Mouse (Mus musculus) liver, adult 2 months (tissue): ENCODE measurements around the gene Fhl3.

Source experiments
- CTCF ChIP-seq: fragments of 200-500 bp; IDR thresholded peaks from 2 replicates; pipeline ENCODE4 v1.5.1; 2011; ENCODE audit warnings: low read depth, low read length, control low read depth
- POLR2A ChIP-seq: fragments of 200-500 bp; IDR thresholded peaks from 2 replicates; pipeline ENCODE4 v1.6.1; 2011; ENCODE audit warnings: low read length, control low read depth; ENCODE audit not compliant: insufficient read depth; ENCODE audit errors: extremely low read depth

GRCm38 (mm10) chr4:124710776-124711291 lies 10.3 kb downstream of the Fhl3 start:
- peak; percentile 37; the same call in 1 of the 2 replicates for TF ChIP-seq CTCF
- no peak for TF ChIP-seq POLR2A
